Mouse (Mus musculus) ES-Bruce4 (cell line): ENCODE data around the gene 4930505A04Rik.

Experiments
- EP300 ChIP-seq: IDR thresholded peaks from 2 replicates; pipeline ENCODE4 v1.6.1; 2011; ENCODE audit warnings: low read depth, low read length; ENCODE audit not compliant: insufficient read depth
- POLR2A ChIP-seq: IDR thresholded peaks from one replicate; pipeline ENCODE4 v1.8.1; 2011; ENCODE audit warnings: low read length; ENCODE audit not compliant: insufficient read depth

DNA sequence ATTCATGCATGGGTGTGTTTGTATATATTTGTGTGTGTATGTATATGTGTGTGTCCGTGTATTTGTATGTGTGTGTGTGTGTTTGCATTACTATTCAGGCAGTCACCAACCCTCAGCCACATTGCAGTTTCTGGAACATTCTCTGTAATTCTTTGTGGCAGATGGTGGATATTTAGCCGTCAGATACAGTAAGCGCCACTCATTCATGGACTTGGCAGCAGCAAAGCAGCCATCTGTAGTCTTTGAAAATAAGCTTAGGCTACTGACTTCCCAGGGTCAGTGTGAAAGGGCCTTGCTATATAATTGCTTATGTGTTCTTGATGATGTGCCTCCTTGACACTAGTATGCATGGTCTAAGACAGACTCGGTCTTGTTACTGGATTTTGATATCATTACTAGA lies 36.6 kb upstream of the 4930505A04Rik start:
- TF ChIP-seq EP300: no peak
- TF ChIP-seq POLR2A: no peak
